Mouse (Mus musculus) intestine, embryonic 14.5 days (tissue): ENCODE results near the gene Tshz2. TPM values are rescaled to one million over a fixed set of nuclear protein-coding genes. Genes with fewer than 3 reads are reported as not detected.
"Not testable (repeated sequence)": the region's sequence is repeated elsewhere in the genome, so short reads cannot be mapped to it uniquely, and the experiment has no call there.

Experiments
- ATAC-seq: fragments of 200-750 bp; cut with Nextera tagmentation; replicated peaks from 2 replicates; pipeline ENCODE4 v1.8.0; 2017; ENCODE audit warnings: low read depth, moderate number of reproducible peaks, moderate TSS enrichment, moderate library complexity; ENCODE audit not compliant: low FRiP score, low TSS enrichment
- DNase-seq: peaks from one replicate; pipeline ENCODE4 v3.0.0-alpha.2; 2018; ENCODE audit warnings: low spot score
- H3K27ac ChIP-seq: fragments of 300-500 bp; sonication (generic); 2 replicates; pipeline ENCODE4 v1.5.1; 2014; ENCODE audit warnings: low read depth, mild to moderate bottlenecking, control low read depth
- H3K27me3 ChIP-seq: fragments of 300-500 bp; sonication (generic); replicated peaks from 2 replicates; pipeline ENCODE4 v1.6.1; 2014; ENCODE audit warnings: low read length, control low read depth; ENCODE audit not compliant: control insufficient read depth, insufficient read depth
- H3K36me3 ChIP-seq: fragments of 300-500 bp; sonication (generic); 2 replicates; pipeline ENCODE4 v1.6.1; 2014; ENCODE audit warnings: low read length, control low read depth; ENCODE audit not compliant: control insufficient read depth, insufficient read depth
- H3K4me1 ChIP-seq: fragments of 300-500 bp; sonication (generic); replicated peaks from 2 replicates; pipeline ENCODE4 v1.6.1; 2014; ENCODE audit warnings: low read length, control low read depth, mixed read lengths; ENCODE audit not compliant: control insufficient read depth, insufficient read depth
- H3K4me2 ChIP-seq: fragments of 300-500 bp; sonication (generic); 2 replicates; pipeline ENCODE4 v1.6.1; 2014; ENCODE audit warnings: low read length
- H3K4me3 ChIP-seq: fragments of 300-500 bp; sonication (generic); 2 replicates; pipeline ENCODE4 v1.5.1; 2014; ENCODE audit warnings: low read depth, low read length, control low read depth, mixed read lengths
- H3K9ac ChIP-seq: fragments of 300-500 bp; sonication (generic); 2 replicates; pipeline ENCODE4 v1.6.1; 2014; ENCODE audit warnings: mild to moderate bottlenecking, low read length
- H3K9me3 ChIP-seq: fragments of 300-500 bp; sonication (generic); 2 replicates; pipeline ENCODE4 v1.6.1; 2016; ENCODE audit warnings: low read length, control low read depth; ENCODE audit not compliant: control insufficient read depth
- WGBS: fragments of 180-500 bp; shearing (Covaris S2); extraction: QIAGEN DNeasy Blood & Tissue Kit; methylation state at CpG from one replicate; pipeline ENCODE4 v1.1.7; 2014; 5-methylcytosine and 5-hydroxymethylcytosine counted together
- polyA plus RNA-seq: library from polyadenylated mRNA; unstranded; fragments of >200 nt; fragmentation: Nextera tagmentation; extraction: Ambion mirVana; gene quantifications from 2 replicates; pipeline ENCODE4 v1.2.1, GENCODE M21; 2014

Tshz2 gene
- polyA plus RNA-seq, 1 experiment from 2014 or later: 20.3 TPM

DNA sequence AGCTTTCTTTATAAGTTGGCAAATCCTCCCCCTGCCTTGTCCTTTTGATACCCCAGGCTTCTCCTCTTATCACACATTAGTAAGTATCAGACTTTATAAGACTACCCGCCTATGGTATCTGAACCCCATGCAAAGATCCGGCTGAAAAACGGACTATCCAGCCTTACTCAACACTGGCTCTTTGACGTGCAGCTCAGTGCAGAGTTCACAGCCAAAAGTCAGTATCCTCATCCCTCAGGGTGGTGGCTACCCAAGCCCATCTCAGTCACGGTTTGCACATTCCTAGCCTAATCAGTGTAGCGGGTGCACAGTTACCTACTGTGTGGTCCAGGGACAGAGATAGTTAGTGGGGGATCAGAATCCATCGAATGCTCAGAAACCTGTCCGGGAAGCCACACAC is 130.9 kb downstream of the Tshz2 start:
- H3K36me3 ChIP-seq: no peaks in the 10 kb centered on the region
- H3K4me2 ChIP-seq: no peak overlapping the region
- no peaks in the 10 kb centered on the region for H3K9me3 ChIP-seq
- H3K9ac ChIP-seq: no peak overlapping the region
- WGBS: 81% methylated on average over 8 of the region's 8 CpGs
- H3K27ac ChIP-seq: no peak overlapping the region
- H3K27me3 ChIP-seq: no peaks in the 10 kb centered on the region
- no peak overlapping the region for H3K4me3 ChIP-seq
- ATAC-seq: no peak
- DNase-seq: no peak
- peaks cover 3% of the 10 kb centered on the region; the same call in 1 of the 2 replicates for H3K4me1 ChIP-seq

DNA sequence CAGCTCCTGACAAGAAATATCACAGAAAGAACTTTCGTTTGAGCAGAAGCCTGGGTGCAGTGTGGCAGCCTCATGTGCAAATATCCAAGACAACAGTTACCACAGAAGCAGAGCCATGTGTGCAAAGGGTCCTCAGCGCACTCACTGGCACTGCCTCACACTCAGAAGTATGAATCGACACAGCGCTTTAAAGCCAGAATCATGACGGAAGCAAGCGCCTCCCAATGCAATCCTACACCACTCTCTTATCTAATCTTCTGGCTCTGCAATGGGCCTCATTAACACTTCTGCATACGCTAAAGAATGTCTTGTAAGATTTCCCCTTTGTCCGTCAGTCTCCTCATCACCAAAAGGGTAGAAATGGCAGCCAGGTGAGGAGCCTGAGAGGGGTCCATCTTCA is 133.4 kb downstream of the Tshz2 start:
- Histone ChIP-seq H3K9me3 (no peaks in the 10 kb centered on the region), H3K4me2 (no peak overlapping the region), H3K4me3 (no peak overlapping the region), H3K36me3 (no peaks in the 10 kb centered on the region), H3K4me1 (peaks cover 5% of the 10 kb centered on the region; the same call in 1 of the 2 replicates), H3K27me3 (no peaks in the 10 kb centered on the region), H3K9ac (no peak overlapping the region), H3K27ac (no peak overlapping the region)
- DNase-seq (no peak), ATAC-seq (no peak)
- 65% methylated on average over 8 of the region's 8 CpGs for WGBS

DNA sequence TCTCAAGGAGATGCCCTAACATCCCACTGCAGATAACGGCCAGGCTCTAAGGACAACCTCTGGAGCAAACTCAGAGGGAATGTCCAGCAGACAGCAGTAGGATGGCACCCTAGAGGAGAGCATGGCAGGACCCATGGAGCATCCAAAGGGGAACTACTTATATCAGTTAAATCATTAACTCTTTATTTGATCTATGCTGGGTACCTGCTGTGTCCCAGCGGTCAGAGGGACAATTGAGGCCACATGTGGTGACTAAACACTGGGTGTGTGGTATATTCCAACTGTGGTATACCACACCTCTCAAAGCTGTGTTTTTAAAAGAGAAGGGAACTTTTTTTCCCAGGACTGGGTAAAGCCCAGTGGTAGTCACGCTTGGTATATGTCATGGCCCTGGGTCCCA is 134.5 kb downstream of the Tshz2 start:
- DNase-seq (no peak), ATAC-seq (no peak)
- Histone ChIP-seq H3K36me3 (no peaks in the 10 kb centered on the region), H3K4me3 (no peak overlapping the region), H3K4me2 (no peak overlapping the region), H3K27me3 (no peaks in the 10 kb centered on the region), H3K9ac (no peak overlapping the region), H3K4me1 (peaks cover 5% of the 10 kb centered on the region; the same call in 1 of the 2 replicates), H3K27ac (no peak overlapping the region), H3K9me3 (no peaks in the 10 kb centered on the region)
- WGBS: 75% methylated on average over 3 of the region's 3 CpGs

DNA sequence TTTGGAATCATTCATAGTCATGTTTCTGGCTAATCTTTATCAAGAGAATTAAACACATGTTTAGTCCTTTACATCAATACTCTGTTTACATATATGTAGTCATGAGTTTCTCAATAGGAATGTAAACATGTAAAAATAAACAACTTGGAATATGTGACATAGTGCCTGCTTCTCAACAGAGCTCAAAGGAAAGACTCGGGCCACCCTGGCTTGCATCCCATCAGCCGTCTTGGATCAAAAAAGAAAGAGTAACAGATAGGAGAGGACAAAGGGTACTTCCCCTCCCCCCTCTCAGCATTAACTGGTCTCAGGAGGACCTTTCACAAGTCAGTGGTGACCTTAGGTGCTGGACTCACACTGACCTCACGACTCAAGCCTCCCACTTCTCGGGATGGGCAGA is 142.3 kb downstream of the Tshz2 start:
- Histone ChIP-seq H3K4me2 (no peak overlapping the region), H3K4me1 (peaks cover 12% of the 10 kb centered on the region; the same call in 1 of the 2 replicates), H3K9ac (no peak overlapping the region), H3K36me3 (no peaks in the 10 kb centered on the region), H3K27me3 (no peaks in the 10 kb centered on the region), H3K9me3 (no peaks in the 10 kb centered on the region), H3K4me3 (no peak overlapping the region), H3K27ac (no peak overlapping the region)
- no peak for DNase-seq
- 44% methylated on average over 4 of the region's 4 CpGs for WGBS
- no peak for ATAC-seq

DNA sequence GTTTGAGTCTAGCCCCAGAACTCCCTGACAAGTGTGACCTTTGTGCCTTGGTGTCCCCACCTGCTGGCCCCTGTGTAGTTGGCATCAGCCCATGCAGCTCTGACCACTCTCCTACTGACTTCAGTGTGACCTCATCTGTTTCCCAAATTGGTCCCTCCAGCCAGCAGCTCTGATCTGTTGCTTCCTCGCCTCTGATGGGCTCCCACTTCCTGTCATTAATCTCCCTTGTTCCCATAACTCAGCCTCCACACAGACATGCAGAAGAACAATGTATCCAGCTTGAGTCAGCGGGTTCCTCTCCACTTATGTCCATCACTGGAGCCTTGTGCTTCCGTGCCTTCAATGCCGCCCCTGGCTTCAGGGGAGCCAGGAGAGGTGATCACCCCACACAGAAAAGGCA is 144.4 kb downstream of the Tshz2 start:
- 0 out of 2 replicates have a peak overlapping the region, but pooled peaks have one; percentile 6 for H3K27ac ChIP-seq
- no peak for DNase-seq
- WGBS: 29% methylated on average over 4 of the region's 4 CpGs
- H3K9ac ChIP-seq: no peak overlapping the region
- no peak overlapping the region for H3K4me3 ChIP-seq
- H3K27me3 ChIP-seq: no peaks in the 10 kb centered on the region
- no peaks in the 10 kb centered on the region for H3K36me3 ChIP-seq
- H3K9me3 ChIP-seq: no peaks in the 10 kb centered on the region
- H3K4me2 ChIP-seq: no peak overlapping the region
- H3K4me1 ChIP-seq: peaks cover 12% of the 10 kb centered on the region; the same call in 1 of the 2 replicates
- ATAC-seq: 0 out of 2 replicates have a peak, but pooled peaks have one; percentile 17

DNA sequence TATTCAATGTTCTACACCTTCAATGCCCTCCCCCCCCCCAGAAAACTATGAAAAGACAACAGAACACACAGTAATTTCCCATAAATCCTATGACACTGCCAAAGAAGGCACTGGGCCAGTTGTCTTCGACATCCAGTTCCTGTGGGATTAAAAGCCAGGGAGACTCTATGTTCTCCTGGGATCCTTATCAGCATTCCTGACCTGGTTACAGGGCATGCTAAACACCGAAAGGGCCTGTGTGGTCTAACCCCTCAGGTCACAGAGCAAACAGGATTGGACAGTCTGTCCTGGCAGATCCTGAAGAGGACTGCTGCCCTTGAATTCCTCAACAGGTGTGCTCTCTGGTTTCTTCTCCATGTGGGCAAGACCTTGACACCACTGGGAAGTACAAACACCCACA is 145.0 kb downstream of the Tshz2 start:
- no peak overlapping the region for H3K27ac ChIP-seq
- 29% methylated on average over 2 of the region's 2 CpGs for WGBS
- no peaks in the 10 kb centered on the region for H3K36me3 ChIP-seq
- H3K4me1 ChIP-seq: peaks cover 17% of the 10 kb centered on the region; the same call in 1 of the 2 replicates
- no peak overlapping the region for H3K9ac ChIP-seq
- no peak overlapping the region for H3K4me2 ChIP-seq
- no peaks in the 10 kb centered on the region for H3K27me3 ChIP-seq
- H3K9me3 ChIP-seq: no peaks in the 10 kb centered on the region
- no peak for DNase-seq
- no peak for ATAC-seq
- no peak overlapping the region for H3K4me3 ChIP-seq

DNA sequence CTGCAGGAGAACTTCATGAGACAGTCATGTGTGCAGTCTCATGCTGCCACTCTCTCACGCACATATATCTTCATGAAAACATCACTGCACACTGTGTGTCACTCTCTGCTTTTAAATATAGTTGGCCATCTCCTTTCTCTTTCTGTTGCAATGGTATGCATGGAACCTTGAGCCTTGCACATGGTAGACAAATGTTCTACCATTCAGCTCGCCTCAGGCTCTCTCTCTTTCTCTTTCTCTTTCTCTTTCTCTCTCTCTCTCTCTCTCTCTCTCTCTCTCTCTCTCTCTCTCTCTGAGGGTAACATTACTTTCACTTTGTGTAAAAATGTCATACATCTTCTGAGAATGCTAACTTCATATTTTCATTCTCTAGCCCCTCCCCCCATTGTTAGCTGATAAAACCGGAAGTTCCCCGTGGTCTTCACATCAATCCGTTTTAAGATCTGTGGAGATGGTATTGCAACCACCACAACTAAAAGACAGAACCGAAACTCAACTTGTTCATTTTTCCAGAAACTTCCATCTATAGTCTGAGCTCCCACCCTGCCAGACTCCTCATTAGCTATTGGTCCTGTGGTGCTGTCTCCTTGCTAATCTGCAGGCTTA is 146.0 kb downstream of the Tshz2 start:
- 84% methylated on average over 6 of the region's 6 CpGs for WGBS
- no peaks in the 10 kb centered on the region for H3K36me3 ChIP-seq
- no peak overlapping the region for H3K9ac ChIP-seq
- no peak overlapping the region for H3K27ac ChIP-seq
- DNase-seq: no peak
- ATAC-seq: no peak
- H3K9me3 ChIP-seq: no peaks in the 10 kb centered on the region
- peaks cover 24% of the 10 kb centered on the region; the same call in 1 of the 2 replicates for H3K4me1 ChIP-seq
- no peak overlapping the region for H3K4me2 ChIP-seq
- H3K27me3 ChIP-seq: no peaks in the 10 kb centered on the region
- no peak overlapping the region for H3K4me3 ChIP-seq

DNA sequence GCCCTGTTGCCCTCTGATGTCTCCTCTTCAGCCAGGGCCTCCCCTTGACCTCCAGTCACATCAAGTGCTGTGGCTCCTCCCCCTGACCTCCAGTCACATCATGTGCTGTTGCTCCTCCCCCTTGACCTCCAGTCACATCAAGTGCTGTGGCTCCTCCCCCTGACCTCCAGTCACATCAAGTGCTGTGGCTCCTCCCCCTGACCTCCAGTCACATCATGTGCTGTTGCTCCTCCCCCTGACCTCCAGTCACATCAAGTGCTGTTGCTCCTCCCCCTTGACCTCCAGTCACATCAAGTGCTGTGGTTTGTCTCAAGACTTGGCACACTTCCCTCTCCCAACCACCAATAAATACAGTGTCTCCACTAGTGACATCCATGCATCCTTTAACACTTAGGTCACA is 148.9 kb downstream of the Tshz2 start:
- H3K4me1 ChIP-seq: peaks cover 28% of the 10 kb centered on the region
- DNase-seq, H3K4me2 ChIP-seq, H3K9ac ChIP-seq, H3K36me3 ChIP-seq, H3K27ac ChIP-seq, H3K9me3 ChIP-seq, ATAC-seq, H3K27me3 ChIP-seq, H3K4me3 ChIP-seq: not testable (repeated sequence)
